10 mouse cellular contexts compared by ENCODE assay signal in genomic region chr4:101234332-101234731, GRCm38 (mm10). TPM values are rescaled to one million over a fixed set of nuclear protein-coding genes. Genes with fewer than 3 reads are reported as not detected.
DNase-seq lines count a peak whose midpoint lies in the region; ATAC-seq and TF ChIP-seq lines count a peak whose summit lies in the region.
"Had no signal": no experiment of that assay in that cellular context is flagged by ENCODE, and none has a peak within 500 bp of the region (broad histone marks: within the 10 kb centered on the region; RNA-seq: fewer than 3 reads in every experiment).

No protein-coding gene starts in this region.

- no peaks in the 10 kb centered on the region for H3K27me3 ChIP-seq in C2C12 (ENCODE audit: control insufficient read depth, insufficient read depth, insufficient read length)
- H3K27me3 ChIP-seq: CH12.LX had no signal

- DNase-seq in embryo, embryonic 10 days (ENCODE audit: low spot score), result peak; percentile 27
- no peak for DNase-seq in embryo, embryonic 10.5 days (ENCODE audit: low spot score)
- peak; percentile 64 for DNase-seq in heart, postnatal 25 days (ENCODE audit: low spot score)
- DNase-seq in left cerebral cortex, adult 11 months (ENCODE audit: low spot score), result peak; percentile 33
- peak; percentile 12 for DNase-seq in mesoderm, embryonic 11.5 days (ENCODE audit: low read depth, low spot score)
- DNase-seq in B cell, adult 2 months, result no peak

- peaks cover 47% of the 10 kb centered on the region for H3K79me2 ChIP-seq in C2C12 (ENCODE audit: control insufficient read depth, insufficient read depth)

- intact Hi-C loops in heart, postnatal 25 days (cut with DNase I), result loop anchor here (2.0 kb wide), 1 partner anchor 56 kb away; no protein-coding TSS in a partner anchor

- no peak overlapping the region for H3K4me3 ChIP-seq in C2C12 (ENCODE audit: insufficient read depth, poor library complexity, severe bottlenecking)
- H3K4me3 ChIP-seq: erythroblast, embryonic 14.5 days had no signal

- TF ChIP-seq CTCF in C2C12 (IDR thresholded peaks at IDR 0.05; ENCODE audit: control insufficient read depth, insufficient read depth, insufficient read length), result no peak

- no peaks in the 10 kb centered on the region for H3K36me3 ChIP-seq in C2C12 (ENCODE audit: control insufficient read depth, insufficient read depth)

- H3ac ChIP-seq in C2C12 (ENCODE audit: control insufficient read depth, insufficient read length, low read depth), result no peak overlapping the region

- ATAC-seq in erythroid progenitor cell, adult 5-6 weeks (replicated peaks; ENCODE audit: low FRiP score, poor library complexity, severe bottlenecking), result peak; percentile 63

- peaks cover 16% of the 10 kb centered on the region for H3K79me3 ChIP-seq in C2C12 (ENCODE audit: low read depth)

TF ChIP-seq in C2C12, 6 proteins besides CTCF, POLR2A, EP300 and RAD21:
- peak; percentile 71 for TF ChIP-seq MAX (IDR thresholded peaks at IDR 0.05)
- TF ChIP-seq MYOD1 (IDR thresholded peaks at IDR 0.05; ENCODE audit: control insufficient read depth, insufficient read length, low read depth), result peak; percentile 36
- peak; percentile 56 for TF ChIP-seq FOSL1 (IDR thresholded peaks at IDR 0.05; ENCODE audit: insufficient read depth, low read length, poor library complexity, severe bottlenecking)
- no peak for TF ChIP-seq CEBPB (IDR thresholded peaks at IDR 0.05; ENCODE audit: low read depth)

RNA-seq across cellular contexts. Expression of gene Jak1, which starts 30.8 kb away (rescaled TPM):
- polyA plus RNA-seq in C2C12 (2012; fragmentation: generic; extraction: Trizol), result 26.1 TPM
- total RNA-seq in erythroid progenitor cell, adult 5-6 weeks (2015; ENCODE audit: low replicate concordance), result 70.0 and 82.9 TPM in 2 replicates
- total RNA-seq in erythroid progenitor cell, adult 5-6 weeks (2017; ENCODE audit: low replicate concordance), result 78.2 and 87.5 TPM in 2 replicates
- total RNA-seq in heart, postnatal 25 days (2021), result 10 to 100 TPM; 82.4 to 86.7 TPM

Comparison
In these comparisons a context has a peak if more than half of its experiments do, and no peak if none do; other contexts are left out.
1. DNase-seq: peak in embryo, embryonic 10 days (single experiment), heart, postnatal 25 days (single experiment), left cerebral cortex, adult 11 months (single experiment) and mesoderm, embryonic 11.5 days (single experiment); none in embryo, embryonic 10.5 days (single experiment) and B cell, adult 2 months (0 of 2).